Mouse (Mus musculus) heart, postnatal 25 days (tissue): ENCODE results near the gene Ss18l1. TPM values are rescaled to one million over a fixed set of nuclear protein-coding genes. Genes with fewer than 3 reads are reported as not detected.

Source experiments
- DNase-seq: peaks from one replicate; pipeline ENCODE4 v3.0.0; 2022; ENCODE audit warnings: low spot score
- intact Hi-C: fragments of 180-260 bp; cut with DNase I; formaldehyde crosslinking; loops from one replicate; pipeline ENCODE4 v1.15.1; 2025
- total RNA-seq, 2 experiments: library from RNA; stranded (reverse); gene quantifications; 2 replicates each; pipeline ENCODE4 v1.2.3; 2021

Gene Ss18l1
- total RNA-seq, 2 experiments from 2014 or later = 2.2 to 2.3 TPM

DNA sequence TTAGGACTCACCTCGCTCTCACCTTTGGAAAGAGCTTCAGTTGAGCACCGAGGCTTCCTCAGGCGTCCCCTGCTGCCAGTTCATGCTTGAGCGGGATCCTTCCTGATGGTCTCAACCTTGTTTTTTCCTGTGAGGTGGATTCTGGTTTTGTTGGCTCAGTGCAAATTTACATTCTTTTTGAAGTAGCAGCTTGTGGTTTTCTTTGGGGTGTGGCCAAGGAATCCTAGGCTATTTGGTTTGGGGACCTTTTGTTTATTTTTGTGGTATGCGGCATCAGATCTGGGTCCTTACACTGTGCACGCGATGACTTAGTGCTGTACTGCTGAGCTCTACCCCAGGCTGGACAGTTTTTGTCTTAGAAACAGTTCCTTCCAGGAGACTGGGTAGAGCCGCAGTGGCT is 38.4 kb downstream of the Ss18l1 start:
- intact Hi-C loops = no loop called here
- no peak for DNase-seq

DNA sequence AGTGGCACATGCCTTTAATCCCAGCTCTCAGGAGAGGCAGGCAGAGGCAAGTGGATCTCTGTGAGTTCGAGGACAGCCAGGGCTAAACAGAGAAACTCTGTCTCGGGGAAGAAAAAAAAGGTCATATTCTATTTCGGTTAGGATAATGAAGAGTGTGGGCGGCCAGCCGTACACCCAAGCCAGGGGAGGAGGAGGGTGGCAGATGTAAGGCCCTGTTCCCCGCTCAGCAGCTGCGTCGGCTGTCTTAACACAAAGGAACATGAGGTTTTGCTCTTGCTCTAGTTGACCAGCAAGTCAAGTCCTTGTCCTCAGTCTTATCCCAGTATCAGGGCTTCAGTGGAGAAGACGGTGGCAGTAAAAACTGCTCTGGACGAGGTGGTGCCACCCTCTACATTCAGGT is 40.8 kb downstream of the Ss18l1 start:
- intact Hi-C loops = no loop called here
- no peak for DNase-seq

DNA sequence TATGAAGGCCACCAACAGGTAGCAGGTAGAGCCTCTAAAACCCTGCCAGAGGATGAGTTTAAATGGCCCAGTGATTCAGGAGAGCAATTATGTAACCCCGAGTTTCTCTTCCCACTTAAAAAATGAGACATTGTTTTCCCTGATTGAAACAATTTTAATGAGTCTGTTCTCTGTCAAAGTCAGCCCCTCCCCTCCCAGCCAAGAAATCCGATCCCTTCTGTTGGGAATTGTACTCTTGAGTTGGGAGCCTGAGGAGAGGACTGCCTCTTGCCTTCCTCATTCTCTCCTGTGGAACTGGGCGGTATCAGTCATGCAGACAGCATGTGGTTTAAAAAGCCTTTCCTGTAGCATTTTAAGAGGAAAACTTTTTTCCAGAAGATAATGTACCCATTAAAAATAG is 42.3 kb downstream of the Ss18l1 start:
- no peak for DNase-seq
- intact Hi-C loops = no loop called here

DNA sequence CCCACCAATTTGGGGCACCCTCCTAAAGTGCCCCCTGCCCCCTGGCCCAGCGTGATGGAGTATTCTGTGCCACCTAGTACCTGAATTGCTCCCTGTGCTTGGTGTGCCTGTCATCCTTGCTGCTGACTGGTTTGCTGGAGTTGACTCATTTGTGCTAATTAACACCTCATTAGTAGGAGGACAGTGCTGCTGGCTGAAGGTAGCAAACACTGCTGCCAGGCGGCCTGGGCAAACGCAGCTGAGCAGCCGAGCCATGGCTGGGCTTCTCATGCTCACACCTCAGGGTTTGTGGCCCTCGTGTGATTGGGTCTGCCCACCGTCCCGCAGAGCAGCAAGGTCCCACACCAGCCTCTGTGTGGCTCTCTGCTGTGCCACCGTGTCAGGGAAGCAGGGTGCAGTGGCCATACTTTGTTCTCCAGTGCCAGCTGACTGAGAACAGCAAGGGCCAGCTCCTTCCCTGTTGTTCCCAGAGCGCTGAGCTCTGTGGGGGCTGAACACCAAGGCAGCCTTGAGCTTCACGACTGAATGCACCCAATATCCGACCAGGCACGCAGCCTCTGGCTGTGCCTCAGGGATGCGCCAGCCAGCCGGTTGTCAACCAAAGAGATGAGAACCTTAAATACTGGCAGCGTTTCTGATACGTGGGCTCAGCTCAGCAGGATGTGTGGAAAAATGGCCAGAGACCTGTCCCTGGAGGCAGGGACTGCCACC is 43.8 kb downstream of the Ss18l1 start:
- no peak for DNase-seq
- intact Hi-C loops = no loop called here

DNA sequence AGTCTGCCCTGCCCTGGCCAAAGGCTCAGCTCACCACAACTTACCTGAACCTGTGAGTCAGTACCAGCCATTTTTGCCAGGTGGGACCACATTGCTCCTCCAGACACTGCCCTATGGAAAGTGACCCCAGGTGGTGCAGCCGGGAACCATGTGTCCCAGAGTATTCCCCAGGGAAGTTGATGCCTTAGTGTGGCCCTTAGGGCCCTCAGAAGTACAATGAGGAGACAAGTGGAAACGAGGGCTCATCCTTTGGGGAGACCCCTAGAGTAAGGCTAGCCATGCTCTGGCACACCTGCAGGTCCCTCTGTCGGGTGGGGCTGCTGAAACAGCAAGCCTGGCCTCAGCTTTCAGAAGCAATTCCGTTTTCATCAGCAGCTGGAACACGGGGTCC is 44.3 kb downstream of the Ss18l1 start:
- intact Hi-C loops = no loop called here
- DNase-seq = no peak

DNA sequence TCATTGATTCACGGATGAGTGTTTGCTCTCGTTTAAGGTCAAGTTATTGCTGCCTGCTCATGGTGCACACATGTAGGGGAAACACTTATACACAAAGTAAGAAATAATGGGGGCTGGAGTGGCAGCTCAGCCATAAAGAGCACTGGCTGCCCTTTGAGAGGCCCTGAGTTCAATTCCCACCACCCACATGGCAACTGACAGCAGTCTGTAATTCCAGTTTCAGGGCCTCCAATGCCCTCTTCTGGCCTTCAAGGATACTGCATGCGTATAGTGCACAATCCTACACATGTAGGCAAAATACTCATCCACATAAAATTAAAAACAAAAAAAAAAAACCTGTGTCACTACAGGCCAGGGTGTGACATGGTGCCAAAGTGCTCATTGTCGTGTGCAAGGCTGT is 45.2 kb downstream of the Ss18l1 start:
- intact Hi-C loops = no loop called here
- no peak for DNase-seq

DNA sequence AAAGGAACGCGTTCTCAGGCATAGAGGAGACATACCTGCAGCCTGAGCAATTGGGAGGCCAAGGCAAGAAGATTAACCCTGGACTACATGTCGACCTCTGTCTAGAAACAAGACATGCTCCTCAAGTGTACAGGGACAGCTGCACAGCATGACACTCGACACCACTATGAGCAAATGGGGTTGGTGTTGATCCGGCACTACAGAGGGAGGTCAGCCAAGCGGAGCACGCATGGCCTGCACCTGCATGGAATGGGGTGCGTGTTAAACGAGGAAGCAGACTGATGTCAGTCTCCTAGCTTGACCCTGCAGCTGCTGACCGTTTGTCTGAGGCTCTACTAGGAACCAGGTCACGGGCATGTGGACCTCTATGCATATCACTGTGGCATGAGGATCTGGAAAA is 48.0 kb downstream of the Ss18l1 start:
- DNase-seq = no peak
- intact Hi-C loops = no loop called here

DNA sequence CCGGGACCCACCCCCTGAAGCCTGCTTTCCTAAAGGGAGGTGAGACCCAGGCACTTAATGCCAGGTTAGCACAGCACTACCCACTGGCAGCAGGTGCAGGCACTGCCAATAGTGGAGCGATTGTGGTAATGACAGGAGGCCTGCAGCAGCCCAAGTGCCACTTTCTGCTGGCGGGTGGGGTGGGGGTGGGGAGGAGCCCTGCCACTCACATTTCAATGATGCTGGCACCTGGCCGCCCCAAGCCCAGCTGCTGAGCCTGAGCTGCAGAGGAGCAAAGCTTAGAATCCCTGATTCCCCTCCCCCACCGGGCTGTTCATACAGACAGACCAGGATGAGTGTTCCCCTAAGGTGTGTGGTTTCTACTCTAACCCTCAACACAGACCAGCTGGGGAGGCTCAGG is 53.4 kb downstream of the Ss18l1 start:
- intact Hi-C loops = no loop called here
- DNase-seq = no peak

DNA sequence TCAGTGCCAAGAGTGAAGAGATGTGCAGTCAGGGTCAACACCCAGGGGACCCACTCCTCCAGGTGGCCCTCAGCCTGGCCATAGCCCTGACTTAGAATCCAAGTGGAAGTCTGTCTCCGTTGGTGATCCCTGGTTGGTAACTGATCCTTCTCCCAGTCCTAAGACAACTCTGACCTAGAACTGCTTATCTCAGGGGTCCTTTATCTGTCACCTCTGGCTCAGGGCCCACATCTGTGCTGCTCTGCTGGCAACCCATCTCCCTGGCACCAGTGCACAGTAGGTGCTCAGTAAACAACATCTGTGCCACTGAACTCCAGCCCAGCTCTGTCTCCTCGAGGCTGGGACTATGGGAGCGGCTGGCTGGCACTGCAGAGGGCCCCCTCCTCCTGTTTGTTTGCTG is 55.3 kb downstream of the Ss18l1 start:
- intact Hi-C loops = no loop called here
- no peak for DNase-seq

DNA sequence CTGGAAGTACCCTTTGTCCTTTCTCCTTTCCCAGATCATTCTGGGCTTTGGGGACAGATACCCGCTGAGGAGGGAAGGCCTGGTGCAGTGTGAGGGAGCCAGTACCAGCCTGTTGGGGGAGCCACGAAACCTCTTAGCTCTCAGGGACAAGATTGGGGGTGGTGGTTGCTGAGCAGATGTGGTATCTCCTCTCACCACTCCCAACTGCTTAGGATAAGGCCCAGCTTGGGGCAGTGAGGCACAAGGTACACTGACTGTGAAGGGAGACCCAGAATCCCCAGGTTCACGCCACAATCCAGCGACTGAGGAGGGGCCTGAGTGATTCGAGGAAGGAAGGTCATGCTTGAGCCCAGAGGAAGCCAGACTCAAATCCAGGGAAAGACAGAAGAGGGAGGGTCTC is 55.9 kb downstream of the Ss18l1 start:
- DNase-seq = no peak
- intact Hi-C loops = no loop called here

DNA sequence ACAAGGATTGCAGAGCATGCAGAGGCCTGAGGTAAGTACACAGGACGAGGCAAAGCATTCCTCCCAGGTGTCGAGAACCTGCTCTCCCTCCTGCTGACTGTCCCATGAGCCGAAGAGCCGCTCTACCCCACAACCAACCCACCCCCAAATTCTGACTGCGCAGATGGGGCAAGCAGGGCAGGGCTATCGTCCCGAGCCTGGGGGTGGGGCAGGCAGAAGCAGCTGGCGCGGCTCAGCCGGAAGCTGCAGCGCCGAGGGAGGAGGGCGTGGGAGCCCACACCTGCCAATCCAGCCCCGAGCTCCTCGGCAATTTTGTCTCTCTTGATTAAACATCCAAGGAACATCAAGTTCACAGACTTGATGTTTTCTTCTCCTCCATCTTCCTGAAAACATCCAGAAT is 57.2 kb downstream of the Ss18l1 start:
- no peak for DNase-seq
- intact Hi-C loops = no loop called here

DNA sequence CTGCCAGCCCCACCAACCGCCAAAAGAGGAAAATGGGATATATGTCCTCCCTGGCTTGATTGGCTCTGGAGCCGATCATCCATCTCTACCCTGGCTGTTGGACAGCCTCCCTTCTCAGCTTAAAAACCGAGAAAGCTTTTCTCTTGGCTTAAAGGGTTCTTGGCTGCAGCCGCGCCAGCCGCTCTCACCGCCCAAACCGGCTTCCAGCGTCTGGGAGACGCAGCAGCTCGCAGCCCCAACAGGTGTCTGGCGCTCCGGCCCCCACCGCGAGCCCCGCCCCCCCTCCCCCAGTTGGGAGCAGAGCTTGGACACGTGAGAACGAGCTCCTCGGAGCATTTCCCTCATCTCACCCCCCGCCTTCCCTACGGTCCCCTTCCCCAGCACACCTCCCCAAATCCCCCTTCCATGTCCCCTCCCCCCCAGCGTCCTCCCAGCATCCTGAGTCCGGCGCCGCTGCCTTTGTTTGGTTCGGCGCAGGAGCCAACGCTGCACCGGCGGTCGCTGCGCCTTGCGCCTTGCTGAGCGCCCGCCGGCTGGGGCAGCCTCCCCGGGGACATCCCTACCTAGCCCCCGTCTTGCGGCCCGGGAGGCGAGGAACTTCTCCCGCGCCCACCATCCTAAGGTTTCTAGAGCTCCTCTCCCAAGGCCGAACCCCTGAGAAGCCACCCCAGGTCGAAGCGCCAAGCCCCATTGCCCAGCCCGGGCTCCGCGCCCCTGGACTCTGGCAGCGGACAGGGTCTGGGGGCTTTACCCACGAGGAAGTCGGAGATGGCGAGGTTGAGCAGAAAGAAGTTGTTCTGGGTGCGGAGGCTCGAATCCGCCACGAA is 61.1 kb downstream of the Ss18l1 start:
- DNase-seq = no peak
- intact Hi-C loops = no loop called here

DNA sequence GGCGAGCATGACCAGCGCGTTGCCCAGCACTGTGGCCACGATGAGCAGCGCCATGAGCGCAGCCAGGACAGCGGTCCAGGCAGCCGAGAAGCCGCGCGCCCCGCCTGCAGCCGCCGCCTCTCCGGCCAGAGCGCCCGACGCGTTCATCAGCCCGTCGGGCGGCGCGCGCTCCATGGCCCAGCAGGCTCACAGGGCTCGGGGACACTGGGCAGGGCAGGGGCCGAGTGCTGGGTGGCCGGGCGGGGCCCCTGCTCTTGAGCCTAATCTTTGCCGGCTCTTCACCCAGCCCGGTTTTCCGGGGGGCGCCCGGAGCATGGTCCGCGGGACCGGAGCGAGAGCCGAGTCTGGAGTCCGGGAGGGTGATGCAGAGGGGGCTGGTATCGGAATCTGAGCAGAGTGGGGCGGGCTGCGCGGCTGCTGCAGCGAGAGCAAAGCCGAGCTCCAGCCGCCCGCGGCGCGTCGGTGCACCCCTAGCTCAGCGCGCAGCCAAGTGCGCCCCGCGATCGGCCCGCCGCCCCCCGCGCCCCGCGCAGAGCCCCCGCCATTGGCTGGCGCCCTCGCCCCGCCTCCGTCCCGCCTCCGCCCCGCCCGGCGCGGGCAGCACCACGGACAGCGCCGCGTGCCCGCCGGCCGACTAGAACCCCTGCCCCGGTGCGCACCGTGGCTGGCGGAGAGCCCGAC is 61.8 kb downstream of the Ss18l1 start, which contains the start of gene Hrh3:
Hrh3 (minus strand) TSS at position 511 of the 681 bp plus-strand sequence.
- intact Hi-C loops = no loop called here

DNA sequence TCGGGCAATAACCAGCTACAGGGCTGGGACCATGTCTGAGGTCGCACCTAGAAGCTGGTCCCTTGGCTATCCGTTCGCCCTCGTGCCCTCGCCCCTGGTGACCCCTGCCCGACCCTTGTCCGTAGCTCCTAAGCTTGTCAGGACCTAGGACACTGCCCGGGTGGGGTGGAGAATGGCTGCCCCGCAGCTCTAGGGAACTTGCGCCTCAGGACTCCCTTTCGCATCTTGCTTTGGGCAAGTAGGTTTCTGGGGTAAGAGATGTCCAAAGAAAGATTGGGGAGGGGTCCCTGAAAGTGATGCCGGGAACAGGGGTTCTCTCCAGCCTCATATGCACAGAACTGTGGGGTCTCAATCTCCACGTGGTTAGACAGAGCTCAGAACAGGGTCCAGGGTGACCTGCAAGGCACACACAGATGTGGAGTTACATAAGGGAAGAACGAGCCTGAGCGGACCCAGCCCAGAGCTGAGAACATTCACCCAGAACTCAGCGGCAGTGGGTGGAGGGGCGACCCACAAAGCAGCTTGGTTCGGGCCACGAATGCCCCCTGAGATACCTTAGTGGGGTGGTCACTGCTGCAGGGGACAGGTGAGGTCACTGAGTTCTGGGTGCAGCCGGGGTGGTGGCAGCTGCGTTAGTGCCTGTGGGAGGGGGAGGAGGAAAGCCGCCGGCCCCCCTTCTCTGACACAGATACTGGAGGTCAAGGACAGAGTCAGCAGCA is 62.5 kb downstream of the Ss18l1 start:
- no peak for DNase-seq
- intact Hi-C loops = no loop called here

More for the DNA sequence above, 61.8 kb downstream of the Ss18l1 start, which contains the start of gene Hrh3:
- peak; percentile 44 for DNase-seq

DNA sequence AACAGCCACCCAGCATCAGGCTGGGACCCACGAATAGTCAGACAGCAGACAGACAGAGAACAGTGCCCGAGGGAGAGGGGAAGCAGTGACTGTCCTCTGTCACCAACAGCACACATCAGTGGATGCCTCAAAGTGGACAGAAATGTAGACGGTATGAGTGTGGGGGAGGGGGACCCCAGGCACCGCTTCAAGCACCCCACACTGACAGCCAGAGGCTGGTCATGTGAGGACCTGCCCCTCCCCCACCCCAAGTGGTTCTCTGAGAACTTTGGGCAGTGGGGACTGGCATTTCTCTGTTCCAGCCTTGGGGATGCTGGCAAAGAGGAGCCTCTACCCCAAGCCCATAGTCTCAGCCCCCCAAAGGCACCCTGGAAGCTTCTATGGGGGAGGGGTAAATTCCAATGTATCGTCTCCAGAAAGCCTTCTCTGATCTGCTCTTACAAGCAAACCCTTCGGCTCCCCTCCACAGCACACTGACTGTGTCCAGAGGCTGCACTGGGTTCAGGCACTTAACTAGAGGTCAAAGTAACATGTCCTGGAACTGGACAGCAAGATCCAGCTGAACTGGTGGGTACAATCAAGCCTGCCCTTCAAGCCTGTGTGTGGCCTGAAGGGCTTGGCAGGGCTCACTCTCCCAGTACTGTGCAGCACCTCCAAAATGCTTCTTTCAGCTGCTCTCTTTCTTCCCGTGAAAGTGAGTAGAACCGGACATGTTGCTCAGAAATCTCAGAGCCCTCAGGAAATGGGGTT is 63.3 kb downstream of the Ss18l1 start:
- intact Hi-C loops = no loop called here
- DNase-seq = no peak

DNA sequence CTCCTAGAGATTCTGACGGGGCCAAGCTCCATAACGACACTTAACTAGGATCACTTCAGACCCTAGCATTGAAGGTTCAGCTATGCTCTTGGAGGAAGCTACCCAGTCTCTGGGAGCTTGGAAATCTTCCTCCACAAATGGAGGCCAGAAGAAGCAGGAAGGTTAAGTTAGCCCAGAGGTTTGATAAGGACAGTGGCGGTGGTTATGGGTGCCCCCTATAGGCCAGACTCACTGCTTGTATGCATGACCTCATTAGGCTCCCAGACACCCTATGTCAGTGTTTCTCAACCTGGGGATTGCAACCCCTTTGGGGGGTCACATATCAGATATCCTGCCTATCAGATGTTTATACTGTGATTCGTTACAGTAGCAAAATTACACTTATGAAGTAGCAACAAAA is 64.8 kb downstream of the Ss18l1 start:
- intact Hi-C loops = no loop called here
- no peak for DNase-seq

DNA sequence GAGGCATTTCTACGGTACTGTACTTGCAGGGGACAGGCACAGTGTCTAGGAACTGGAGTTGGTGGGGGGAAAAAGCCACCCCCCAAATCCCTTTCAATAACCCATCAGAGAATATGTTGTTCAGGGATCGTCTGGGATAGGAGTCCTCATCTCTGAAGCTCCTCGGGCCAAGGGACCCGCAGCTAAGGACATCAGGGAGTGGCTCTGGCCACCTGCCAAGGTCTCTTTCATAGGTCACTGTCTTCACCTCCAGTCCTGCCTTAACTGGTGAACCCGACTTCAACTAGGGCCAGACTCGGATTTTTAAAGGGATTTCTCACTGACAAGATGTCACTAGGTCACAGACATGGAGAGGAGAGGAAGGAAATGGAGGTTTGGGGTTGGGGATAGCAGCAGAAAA is 66.0 kb downstream of the Ss18l1 start:
- DNase-seq = no peak
- intact Hi-C loops = no loop called here

DNA sequence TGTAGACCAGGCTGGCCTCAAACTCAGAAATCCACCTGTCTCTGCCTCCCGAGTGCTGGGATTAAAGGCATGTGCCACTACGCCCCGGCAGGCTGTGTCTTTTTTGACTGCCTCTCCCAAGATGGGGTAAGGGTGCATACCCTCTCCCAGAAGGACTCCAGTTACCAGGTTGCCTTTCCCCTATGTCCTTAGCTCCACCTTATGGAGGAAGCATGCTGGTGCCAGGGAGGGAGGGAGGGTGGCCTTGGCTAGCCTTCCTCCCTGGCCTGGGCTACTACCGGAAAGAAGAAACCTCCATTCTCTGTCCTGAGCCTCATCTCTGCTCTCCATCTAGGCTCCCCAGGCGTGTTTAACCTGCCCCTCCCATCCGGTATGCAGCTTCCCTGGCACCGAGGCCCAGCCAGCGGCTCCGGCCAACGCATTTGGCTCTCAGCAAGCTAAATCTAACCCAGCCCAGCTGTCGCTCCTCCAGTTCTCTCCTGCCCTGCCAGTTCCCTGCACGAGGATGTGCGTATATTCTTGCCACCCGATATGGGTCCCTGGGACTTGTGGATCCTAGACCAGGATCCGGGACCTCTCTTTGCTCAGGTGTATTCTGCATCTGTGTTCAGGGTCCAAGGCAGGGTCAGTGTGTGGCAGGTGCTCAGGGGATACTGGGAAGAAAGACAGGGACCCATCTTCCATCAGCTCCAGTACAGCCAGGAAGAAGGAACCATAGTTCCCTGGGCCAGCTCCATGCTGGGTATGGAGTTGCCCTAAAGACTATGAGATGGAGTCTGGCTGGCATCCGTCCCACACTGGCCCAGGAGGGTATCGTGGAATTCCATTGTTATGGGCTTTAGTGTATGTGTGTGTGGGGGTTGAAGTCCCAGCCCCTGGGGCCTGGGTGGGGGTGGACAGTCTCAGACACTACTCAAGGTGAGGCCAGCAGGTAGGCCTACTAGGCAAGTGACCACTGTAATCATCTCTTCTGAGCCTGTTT is 71.9 kb downstream of the Ss18l1 start:
- DNase-seq = peak; percentile 60
- intact Hi-C loops = no loop called here
